ENCODE assay signal across 13 mouse cellular contexts in the genomic region with DNA sequence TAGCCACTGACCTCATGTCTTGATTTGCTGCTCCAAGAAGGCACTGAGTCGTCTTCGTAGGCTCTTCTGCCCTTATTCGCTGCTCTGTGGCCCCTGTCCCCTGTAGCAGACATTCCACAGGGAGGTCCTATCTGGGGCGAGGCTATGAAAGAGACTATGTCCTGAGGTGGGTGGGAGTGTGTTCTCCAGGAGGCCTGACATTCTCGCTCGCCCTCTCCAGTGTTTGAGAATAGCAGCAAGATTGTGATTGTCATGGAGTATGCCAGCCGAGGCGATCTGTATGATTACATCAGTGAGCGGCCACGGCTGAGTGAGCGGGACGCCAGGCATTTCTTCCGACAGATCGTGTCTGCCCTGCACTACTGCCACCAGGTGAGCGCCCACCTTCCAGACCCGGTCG. TPM values are rescaled to one million over a fixed set of nuclear protein-coding genes. Genes with fewer than 3 reads are reported as not detected.
DNase-seq lines count a peak whose midpoint lies in the region; ATAC-seq and TF ChIP-seq lines count a peak whose summit lies in the region.
"Had no signal": no experiment of that assay in that cellular context is flagged by ENCODE, and none has a peak within 500 bp of the region (broad histone marks: within the 10 kb centered on the region; RNA-seq: fewer than 3 reads in every experiment).

No protein-coding gene starts in this region.

- no peak for DNase-seq in heart, adult 18-20 months
- no peak for DNase-seq in lung, postnatal 0 days (ENCODE audit: low spot score)
- DNase-seq in cerebellum, adult 18-20 months: no peak
- no peak for DNase-seq in left cerebral cortex, adult 18-20 months (ENCODE audit: low spot score in 2 of 2)
- DNase-seq: gastrocnemius, postnatal 25 days; heart, postnatal 10 days; liver, embryonic 13.5 days; right cerebral cortex, postnatal 14 days had no signal

- peaks cover 22% of the 10 kb centered on the region; the same call in 1 of the 2 replicates for H3K36me3 ChIP-seq in heart, embryonic 13.5 days
- H3K36me3 ChIP-seq in lung, embryonic 16.5 days (ENCODE audit: control insufficient read depth, insufficient read depth, low read length): peaks cover 22% of the 10 kb centered on the region
- peaks cover 30% of the 10 kb centered on the region for H3K36me3 ChIP-seq in lung, postnatal 0 days (ENCODE audit: insufficient read depth, low read length)
- peaks cover 43% of the 10 kb centered on the region for H3K36me3 ChIP-seq in hindbrain, embryonic 12.5 days
- peaks cover 37% of the 10 kb centered on the region for H3K36me3 ChIP-seq in neural tube, embryonic 13.5 days
- H3K36me3 ChIP-seq: embryonic facial prominence, embryonic 13.5 days had no signal

- H3K4me1 ChIP-seq in heart, embryonic 13.5 days: peaks cover 34% of the 10 kb centered on the region
- peaks cover 17% of the 10 kb centered on the region for H3K4me1 ChIP-seq in lung, embryonic 16.5 days (replicated peaks; ENCODE audit: control insufficient read depth, insufficient read depth, low read length)
- H3K4me1 ChIP-seq in lung, postnatal 0 days (ENCODE audit: insufficient read depth, low read depth, low read length): peaks cover 7% of the 10 kb centered on the region; the same call in 1 of the 2 replicates
- H3K4me1 ChIP-seq in hindbrain, embryonic 12.5 days: peaks cover 67% of the 10 kb centered on the region
- H3K4me1 ChIP-seq in neural tube, embryonic 13.5 days (replicated peaks): peaks cover 70% of the 10 kb centered on the region

- 0 out of 2 replicates have a peak overlapping the region, but pooled peaks have one; percentile 4 for H3K4me2 ChIP-seq in heart, embryonic 13.5 days
- H3K4me2 ChIP-seq in lung, embryonic 16.5 days (ENCODE audit: low read depth, low read length): no peak overlapping the region
- no peak overlapping the region for H3K4me2 ChIP-seq in lung, postnatal 0 days (replicated peaks; ENCODE audit: low read depth, low read length)
- H3K4me2 ChIP-seq in hindbrain, embryonic 12.5 days (replicated peaks): no peak overlapping the region
- no peak overlapping the region for H3K4me2 ChIP-seq in neural tube, embryonic 13.5 days
- H3K4me2 ChIP-seq: embryonic facial prominence, embryonic 13.5 days; liver, embryonic 13.5 days had no signal

- no peak overlapping the region for H3K27ac ChIP-seq in heart, embryonic 13.5 days (replicated peaks)
- H3K27ac ChIP-seq in lung, embryonic 16.5 days (ENCODE audit: low read length): no peak overlapping the region
- H3K27ac ChIP-seq in lung, postnatal 0 days (ENCODE audit: low read length): no peak overlapping the region
- H3K27ac ChIP-seq in hindbrain, embryonic 12.5 days: peak overlapping the region; percentile 81
- H3K27ac ChIP-seq in neural tube, embryonic 13.5 days (replicated peaks): peak overlapping the region; percentile 82
- H3K27ac ChIP-seq: embryonic facial prominence, embryonic 13.5 days; liver, embryonic 13.5 days had no signal

- H3K9me3 ChIP-seq in heart, embryonic 13.5 days: no peaks in the 10 kb centered on the region
- no peaks in the 10 kb centered on the region for H3K9me3 ChIP-seq in lung, embryonic 16.5 days (ENCODE audit: control insufficient read depth, low read length)
- H3K9me3 ChIP-seq in lung, postnatal 0 days (ENCODE audit: low read length): no peaks in the 10 kb centered on the region
- H3K9me3 ChIP-seq in hindbrain, embryonic 12.5 days (replicated peaks): no peaks in the 10 kb centered on the region
- H3K9me3 ChIP-seq in neural tube, embryonic 13.5 days: no peaks in the 10 kb centered on the region
- H3K9me3 ChIP-seq: embryonic facial prominence, embryonic 13.5 days; liver, embryonic 13.5 days had no signal

- TF ChIP-seq EP300 in lung, postnatal 0 days (IDR thresholded peaks at IDR 0.05): no peak

- 50% methylated on average over 17 of the region's 17 CpGs for WGBS in heart, embryonic 13.5 days
- WGBS in lung, embryonic 16.5 days: 81% methylated on average over 17 of the region's 17 CpGs
- 73% methylated on average over 17 of the region's 17 CpGs for WGBS in lung, postnatal 0 days
- WGBS in hindbrain, embryonic 12.5 days: 80% methylated on average over 17 of the region's 17 CpGs
- WGBS in neural tube, embryonic 13.5 days: 85% methylated on average over 17 of the region's 17 CpGs

- H3K9ac ChIP-seq in heart, embryonic 13.5 days: no peak overlapping the region; the same call in 1 of the 2 replicates
- H3K9ac ChIP-seq in lung, embryonic 16.5 days (ENCODE audit: low read length): peak overlapping the region; percentile 11; the same call in 1 of the 2 replicates
- no peak overlapping the region for H3K9ac ChIP-seq in lung, postnatal 0 days (replicated peaks; ENCODE audit: low read depth)
- no peak overlapping the region for H3K9ac ChIP-seq in hindbrain, embryonic 12.5 days
- H3K9ac ChIP-seq in neural tube, embryonic 13.5 days: no peak overlapping the region
- H3K9ac ChIP-seq: embryonic facial prominence, embryonic 13.5 days; liver, embryonic 13.5 days had no signal

- no peak for TF ChIP-seq CTCF in lung, postnatal 0 days (IDR thresholded peaks at IDR 0.05)

- H3K27me3 ChIP-seq in heart, embryonic 13.5 days (replicated peaks): no peaks in the 10 kb centered on the region
- H3K27me3 ChIP-seq in lung, embryonic 16.5 days (ENCODE audit: control insufficient read depth, insufficient read depth, low read depth, low read length): no peaks in the 10 kb centered on the region
- no peaks in the 10 kb centered on the region for H3K27me3 ChIP-seq in lung, postnatal 0 days (replicated peaks; ENCODE audit: insufficient read depth, low read length)
- H3K27me3 ChIP-seq in hindbrain, embryonic 12.5 days: no peaks in the 10 kb centered on the region
- H3K27me3 ChIP-seq in neural tube, embryonic 13.5 days: no peaks in the 10 kb centered on the region
- H3K27me3 ChIP-seq: embryonic facial prominence, embryonic 13.5 days; liver, embryonic 13.5 days had no signal

- ATAC-seq in heart, embryonic 13.5 days (ENCODE audit: extremely low read depth, insufficient number of reproducible peaks, low FRiP score, low TSS enrichment): no peak
- ATAC-seq in lung, embryonic 16.5 days (ENCODE audit: low read depth): no peak
- no peak for ATAC-seq in lung, postnatal 0 days
- no peak for ATAC-seq in hindbrain, embryonic 12.5 days (ENCODE audit: low FRiP score)
- no peak for ATAC-seq in neural tube, embryonic 13.5 days (ENCODE audit: low read depth)

- no peak overlapping the region for H3K4me3 ChIP-seq in heart, embryonic 13.5 days
- H3K4me3 ChIP-seq in lung, embryonic 16.5 days (ENCODE audit: low read length): no peak overlapping the region
- H3K4me3 ChIP-seq in lung, postnatal 0 days (ENCODE audit: low read depth, low read length): no peak overlapping the region
- H3K4me3 ChIP-seq in hindbrain, embryonic 12.5 days: no peak overlapping the region
- H3K4me3 ChIP-seq in neural tube, embryonic 13.5 days: no peak overlapping the region
- H3K4me3 ChIP-seq: embryonic facial prominence, embryonic 13.5 days; liver, embryonic 13.5 days had no signal

RNA-seq across cellular contexts. Expression of a gene that starts 11.6 kb away (rescaled TPM):
- 2.0 and 2.2 TPM in 2 replicates for polyA plus RNA-seq in heart, embryonic 13.5 days (2015; fragmentation: Nextera tagmentation; extraction: Ambion mirVana)
- total RNA-seq in heart, adult 18-20 months (2021): 1 to 10 TPM; 4.2 to 4.4 TPM
- 23.4 TPM in 2 replicates for polyA plus RNA-seq in lung, embryonic 16.5 days (2015; fragmentation: Nextera tagmentation; extraction: Ambion mirVana)
- polyA plus RNA-seq in lung, postnatal 0 days (2015; fragmentation: Nextera tagmentation; extraction: Ambion mirVana): 11.9 and 12.1 TPM in 2 replicates
- polyA plus RNA-seq in hindbrain, embryonic 12.5 days (2016; fragmentation: Nextera tagmentation; extraction: Ambion mirVana): 29.7 and 30.0 TPM in 2 replicates
- 9.0 and 10.5 TPM in 2 replicates for polyA plus RNA-seq in neural tube, embryonic 13.5 days (2015; fragmentation: Nextera tagmentation; extraction: Ambion mirVana)
- 1 to 10 TPM; 1.3 TPM for total RNA-seq in left cerebral cortex, adult 18-20 months (2021)

RNA-seq across cellular contexts. Expression of a gene that starts 29.1 kb away (rescaled TPM):
- polyA plus RNA-seq in heart, embryonic 13.5 days (2015; fragmentation: Nextera tagmentation; extraction: Ambion mirVana): 0.34 and 0.63 TPM in 2 replicates
- total RNA-seq in heart, adult 18-20 months (2021): 10 to 100 TPM; 16.7 to 25.6 TPM
- polyA plus RNA-seq in lung, embryonic 16.5 days (2015; fragmentation: Nextera tagmentation; extraction: Ambion mirVana): 0.50 and 0.87 TPM in 2 replicates
- 4.1 and 4.4 TPM in 2 replicates for polyA plus RNA-seq in lung, postnatal 0 days (2015; fragmentation: Nextera tagmentation; extraction: Ambion mirVana)
- 5.1 and 5.3 TPM in 2 replicates for polyA plus RNA-seq in hindbrain, embryonic 12.5 days (2016; fragmentation: Nextera tagmentation; extraction: Ambion mirVana)
- 4.6 and 6.1 TPM in 2 replicates for polyA plus RNA-seq in neural tube, embryonic 13.5 days (2015; fragmentation: Nextera tagmentation; extraction: Ambion mirVana)
- 10 to 100 TPM; 11.7 to 14.5 TPM for total RNA-seq in left cerebral cortex, adult 18-20 months (2021)

Comparison
In these comparisons a context has a peak if more than half of its experiments do, and no peak if none do; other contexts are left out.
1. H3K27ac ChIP-seq: peak in hindbrain, embryonic 12.5 days (single experiment) and neural tube, embryonic 13.5 days (single experiment); none in heart, embryonic 13.5 days (single experiment), lung, embryonic 16.5 days (single experiment) and lung, postnatal 0 days (single experiment).